Mouse (Mus musculus) bone marrow, adult 2 months (tissue): ENCODE results near the gene Mthfd1. TPM values are rescaled to one million over a fixed set of nuclear protein-coding genes. Genes with fewer than 3 reads are reported as not detected.

Experiments used
- H3K27ac ChIP-seq: fragments of 200-500 bp; 2 replicates; pipeline ENCODE4 v1.5.1; 2012; ENCODE audit warnings: low read depth, mild to moderate bottlenecking, control low read depth, inconsistent platforms, low read length; ENCODE audit not compliant: control insufficient read depth, poor library complexity, insufficient read depth
- H3K4me1 ChIP-seq: fragments of 200-500 bp; 2 replicates; pipeline ENCODE4 v1.6.1; 2011; ENCODE audit warnings: low read length; ENCODE audit not compliant: control insufficient read depth, insufficient read depth
- H3K4me3 ChIP-seq: fragments of 200-500 bp; replicated peaks from 2 replicates; pipeline ENCODE3; 2011; ENCODE audit warnings: mild to moderate bottlenecking, low read depth, low read length, control low read depth; ENCODE audit not compliant: control insufficient read depth
- CTCF ChIP-seq: fragments of 200-500 bp; IDR thresholded peaks from 2 replicates; pipeline ENCODE4 v1.5.1; 2011; ENCODE audit warnings: low read length, control low read depth; ENCODE audit not compliant: control insufficient read depth, insufficient read depth
- POLR2A ChIP-seq: fragments of 200-500 bp; IDR thresholded peaks from 2 replicates; pipeline ENCODE4 v1.6.1; 2011; ENCODE audit warnings: low read depth, mild to moderate bottlenecking, control low read depth, low read length, borderline replicate concordance; ENCODE audit not compliant: control insufficient read depth
- WGBS: fragments of 180-500 bp; shearing (Covaris S2); methylation state at CpG from one replicate; pipeline ENCODE4 v1.1.7; 2018; 5-methylcytosine and 5-hydroxymethylcytosine counted together
- polyA plus RNA-seq: library from polyadenylated mRNA; stranded (reverse); fragments of >200 nt; gene quantifications from 2 replicates; pipeline ENCODE4 v1.2.4, GENCODE M21; 2011; ENCODE audit warnings: low replicate concordance; ENCODE audit not compliant: missing spikeins, insufficient read depth, insufficient read length

The Mthfd1 gene
- polyA plus RNA-seq, 1 experiment, result 31.5 TPM

GRCm38 (mm10) chr12:76366276-76366675 lies 111.2 kb downstream of the Mthfd1 start:
- WGBS, result 57% methylated on average over 3 of the region's 3 CpGs
- H3K4me3 ChIP-seq, result no peak overlapping the region
- no peak overlapping the region for H3K27ac ChIP-seq
- peaks cover 6% of the 10 kb centered on the region for H3K4me1 ChIP-seq
- TF ChIP-seq CTCF (no peak), POLR2A (no peak)

DNA sequence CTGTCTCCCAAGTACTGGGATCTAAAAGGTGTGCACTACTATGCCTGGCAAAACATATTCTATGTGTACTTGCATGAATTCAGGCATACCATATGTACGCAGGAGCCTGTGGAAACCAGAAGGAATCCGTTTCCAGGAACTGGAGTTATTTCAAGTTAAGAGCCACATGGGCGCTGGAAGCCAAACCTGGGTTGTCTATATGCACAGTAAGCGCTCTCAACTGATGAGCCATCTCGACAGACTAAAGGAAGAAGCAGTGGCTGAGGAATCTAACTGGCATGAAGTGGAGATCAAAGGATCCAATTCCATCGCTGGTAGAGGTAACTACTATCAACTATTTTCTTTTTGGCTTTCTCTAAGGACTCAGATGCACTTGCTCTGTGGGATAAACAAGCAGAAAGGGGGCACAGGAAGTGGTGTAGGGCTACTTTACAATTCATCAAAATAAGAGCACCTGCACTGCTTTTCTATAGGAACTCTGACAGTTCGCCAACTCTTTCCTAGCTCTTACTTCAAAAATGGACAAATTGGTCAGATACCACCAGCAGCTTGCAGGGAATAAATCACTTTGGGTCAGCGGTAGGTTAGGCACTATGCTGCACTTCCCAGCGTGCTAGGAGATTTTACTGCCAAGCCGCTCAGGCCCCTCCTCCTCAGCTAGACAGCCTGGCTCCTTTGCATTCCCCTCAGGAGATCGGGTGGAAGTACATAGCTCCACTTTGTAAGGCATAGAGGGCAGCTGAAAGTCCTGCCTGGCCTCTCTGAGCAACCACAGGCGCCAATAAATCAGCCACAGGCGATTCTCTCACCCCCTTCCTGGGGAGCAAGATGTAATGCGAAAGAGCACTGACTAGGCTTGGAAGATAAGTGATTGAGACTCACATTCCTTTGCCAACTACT lies 112.2 kb downstream of the Mthfd1 start:
- WGBS, result 8% methylated on average over 14 of the region's 14 CpGs
- no peak for TF ChIP-seq POLR2A
- TF ChIP-seq CTCF, result no peak
- peaks cover 2% of the 10 kb centered on the region; the same call in 1 of the 2 replicates for H3K4me1 ChIP-seq

DNA sequence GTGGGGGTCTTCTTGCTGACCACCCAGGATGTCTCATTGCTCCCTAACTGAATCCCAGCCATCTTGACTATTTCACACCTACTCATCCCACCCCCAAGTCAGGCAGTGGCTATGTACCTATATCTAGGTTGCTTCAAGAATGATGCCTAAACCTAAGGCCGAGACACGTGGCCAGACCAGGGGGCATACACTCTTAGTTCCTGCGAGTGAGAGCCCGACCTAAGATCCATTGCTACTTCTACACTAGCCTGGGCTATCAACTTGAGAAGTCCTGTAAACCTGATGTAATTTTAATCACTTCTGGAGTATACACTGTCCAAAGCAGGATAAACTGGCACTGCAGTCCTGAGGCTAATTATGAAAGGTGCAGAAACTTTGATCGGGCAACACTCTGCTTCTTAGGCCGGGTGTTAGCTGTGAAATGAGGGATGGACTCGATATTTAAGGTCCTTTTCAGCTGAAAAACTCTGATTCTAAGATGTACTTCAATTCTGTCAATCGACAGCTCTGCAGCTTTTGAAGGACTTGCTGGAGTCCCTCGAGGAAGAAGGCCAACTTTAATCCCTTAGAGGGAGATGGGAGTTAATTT lies 113.2 kb downstream of the Mthfd1 start:
- peak overlapping the region; percentile 41; the same call in 1 of the 2 replicates for H3K27ac ChIP-seq
- WGBS, result 4% methylated on average over 9 of the region's 9 CpGs
- TF ChIP-seq POLR2A (no peak), CTCF (no peak)
- H3K4me3 ChIP-seq, result peak overlapping the region; percentile 31
- peaks cover 4% of the 10 kb centered on the region; the same call in 1 of the 2 replicates for H3K4me1 ChIP-seq

More for the DNA sequence above, 112.2 kb downstream of the Mthfd1 start:
- Histone ChIP-seq H3K27ac (peak overlapping the region; percentile 50), H3K4me3 (peak overlapping the region; percentile 23)

DNA sequence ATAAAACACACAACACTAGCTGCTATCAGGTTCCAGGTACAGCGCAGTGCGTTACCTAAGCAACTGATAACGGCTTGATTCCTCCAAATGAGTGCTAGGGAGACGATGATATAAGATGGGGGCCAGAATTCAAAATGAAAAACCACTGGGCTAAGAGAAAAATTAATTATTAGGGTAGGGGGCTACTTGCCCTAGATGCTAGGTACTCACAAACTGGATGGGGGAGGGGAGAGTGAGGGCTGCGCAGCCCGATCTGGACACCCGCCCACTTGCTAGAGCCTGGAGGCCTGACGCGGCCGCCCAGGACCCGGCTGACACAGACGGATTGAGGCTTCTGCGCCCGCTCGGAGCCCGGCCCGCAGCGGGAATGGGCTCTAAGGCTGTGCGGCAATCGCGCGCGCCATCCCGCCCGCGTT lies 113.7 kb downstream of the Mthfd1 start:
- no peak for TF ChIP-seq CTCF
- TF ChIP-seq POLR2A, result no peak
- Histone ChIP-seq H3K27ac (peak overlapping the region; percentile 100), H3K4me1 (peaks cover 4% of the 10 kb centered on the region; the same call in 1 of the 2 replicates), H3K4me3 (peak overlapping the region; percentile 91)
- under 1% methylated on average over 26 of the region's 26 CpGs for WGBS

Other genes starting within 250 kb of the Mthfd1 start
- not detected in 2 replicates for gene Esr2, start 78.0 kb upstream of the Mthfd1 start, polyA plus RNA-seq
- gene Tex21, start 8.6 kb upstream of the Mthfd1 start, polyA plus RNA-seq, result not detected in 2 replicates
- 1.2 and 4.3 TPM in 2 replicates for gene Akap5, start 69.6 kb downstream of the Mthfd1 start, polyA plus RNA-seq
- 5.5 and 7.8 TPM in 2 replicates for gene Zbtb25, start 114.3 kb downstream of the Mthfd1 start, polyA plus RNA-seq
- gene Zbtb1, start 115.0 kb downstream of the Mthfd1 start, polyA plus RNA-seq, result 3.9 and 5.2 TPM in 2 replicates
- 1.3 and 3.0 TPM in 2 replicates for gene Hspa2, start 148.9 kb downstream of the Mthfd1 start, polyA plus RNA-seq
- not detected in 2 replicates for gene Ppp1r36, start 162.2 kb downstream of the Mthfd1 start, polyA plus RNA-seq